Mouse (Mus musculus): ENCODE measurements around the gene Hlx. TPM values are rescaled to one million over a fixed set of nuclear protein-coding genes. Genes with fewer than 3 reads are reported as not detected.

Gene Hlx
- polyA plus RNA-seq, 1 experiment from 2014 or later: 9.7 TPM

GRCm38 (mm10) chr1:184734067-184734830 lies 1.8 kb upstream of the Hlx start:
- ATAC-seq (no peak), DNase-seq (peak; percentile 25)
- H3K4me2 ChIP-seq (ENCODE audit: low read depth, low read length): peak overlapping the region; percentile 78
- H3K4me1 ChIP-seq (ENCODE audit: insufficient read depth): peaks cover 4% of the 10 kb centered on the region; the same call in 1 of the 2 replicates
- H3K9me3 ChIP-seq (ENCODE audit: low read length): no peaks in the 10 kb centered on the region
- peak overlapping the region; percentile 73 for H3K27ac ChIP-seq (ENCODE audit: low read depth)
- H3K9ac ChIP-seq (replicated peaks): 0 out of 2 replicates have a peak overlapping the region, but pooled peaks have one; percentile 0
- H3K36me3 ChIP-seq (replicated peaks; ENCODE audit: insufficient read depth, low read length): no peaks in the 10 kb centered on the region; the same call in 1 of the 2 replicates
- peak overlapping the region; percentile 72 for H3K4me3 ChIP-seq (ENCODE audit: low read depth, low read length)
- peaks cover 63% of the 10 kb centered on the region for H3K27me3 ChIP-seq (ENCODE audit: insufficient read depth, low read length)
- under 1% methylated on average over 27 of the region's 27 CpGs for WGBS (ENCODE audit: insufficient replicate concordance)
- TF ChIP-seq EP300 (IDR thresholded peaks at IDR 0.05; ENCODE audit: low read depth) (no peak; the same call in 1 of the 2 replicates), CTCF (IDR thresholded peaks at IDR 0.05; ENCODE audit: low read depth) (0 out of 2 replicates have a peak, but pooled peaks have one; percentile 2)

GRCm38 (mm10) chr1:184733300-184734066 lies 1.1 kb upstream of the Hlx start:
- Histone ChIP-seq H3K4me3 (ENCODE audit: low read depth, low read length) (peak overlapping the region; percentile 72), H3K9ac (replicated peaks) (peak overlapping the region; percentile 54), H3K4me1 (ENCODE audit: insufficient read depth) (peaks cover 4% of the 10 kb centered on the region; the same call in 1 of the 2 replicates), H3K27ac (ENCODE audit: low read depth) (peak overlapping the region; percentile 73), H3K4me2 (ENCODE audit: low read depth, low read length) (peak overlapping the region; percentile 78), H3K9me3 (ENCODE audit: low read length) (no peaks in the 10 kb centered on the region), H3K36me3 (replicated peaks; ENCODE audit: insufficient read depth, low read length) (no peaks in the 10 kb centered on the region; the same call in 1 of the 2 replicates), H3K27me3 (ENCODE audit: insufficient read depth, low read length) (peaks cover 59% of the 10 kb centered on the region)
- WGBS (ENCODE audit: insufficient replicate concordance): 2% methylated on average over 28 of the region's 28 CpGs
- no peak for ATAC-seq
- DNase-seq: peak; percentile 52
- TF ChIP-seq CTCF (IDR thresholded peaks at IDR 0.05; ENCODE audit: low read depth) (no peak), EP300 (IDR thresholded peaks at IDR 0.05; ENCODE audit: low read depth) (no peak; the same call in 1 of the 2 replicates)

GRCm38 (mm10) chr1:184731644-184732545 lies 524 bp downstream of the Hlx start:
- Histone ChIP-seq H3K4me3 (ENCODE audit: low read depth, low read length) (peak overlapping the region; percentile 72), H3K9me3 (ENCODE audit: low read length) (no peaks in the 10 kb centered on the region), H3K9ac (replicated peaks) (peak overlapping the region; percentile 81), H3K27me3 (ENCODE audit: insufficient read depth, low read length) (peaks cover 66% of the 10 kb centered on the region), H3K27ac (ENCODE audit: low read depth) (peak overlapping the region; percentile 93), H3K4me2 (ENCODE audit: low read depth, low read length) (peak overlapping the region; percentile 78), H3K4me1 (ENCODE audit: insufficient read depth) (peaks cover 12% of the 10 kb centered on the region; the same call in 1 of the 2 replicates), H3K36me3 (replicated peaks; ENCODE audit: insufficient read depth, low read length) (peaks cover 4% of the 10 kb centered on the region; the same call in 1 of the 2 replicates)
- 4% methylated on average over 84 of the region's 85 CpGs for WGBS (ENCODE audit: insufficient replicate concordance)
- ATAC-seq (peak; percentile 26), DNase-seq (peak; percentile 53)
- TF ChIP-seq EP300 (IDR thresholded peaks at IDR 0.05; ENCODE audit: low read depth) (no peak), CTCF (IDR thresholded peaks at IDR 0.05; ENCODE audit: low read depth) (no peak)

- WGBS (ENCODE audit: insufficient replicate concordance): 14% methylated on average over 18 of the region's 18 CpGs
- Histone ChIP-seq H3K4me1 (ENCODE audit: insufficient read depth) (peaks cover 12% of the 10 kb centered on the region; the same call in 1 of the 2 replicates), H3K4me2 (ENCODE audit: low read depth, low read length) (peak overlapping the region; percentile 78), H3K9ac (replicated peaks) (peak overlapping the region; percentile 81), H3K27ac (ENCODE audit: low read depth) (peak overlapping the region; percentile 93), H3K36me3 (replicated peaks; ENCODE audit: insufficient read depth, low read length) (peaks cover 4% of the 10 kb centered on the region; the same call in 1 of the 2 replicates), H3K4me3 (ENCODE audit: low read depth, low read length) (peak overlapping the region; percentile 72), H3K9me3 (ENCODE audit: low read length) (no peaks in the 10 kb centered on the region), H3K27me3 (ENCODE audit: insufficient read depth, low read length) (peaks cover 73% of the 10 kb centered on the region)
- no peak for ATAC-seq
- TF ChIP-seq CTCF (IDR thresholded peaks at IDR 0.05; ENCODE audit: low read depth) (no peak), EP300 (IDR thresholded peaks at IDR 0.05; ENCODE audit: low read depth) (no peak)
- no peak for DNase-seq
Measured at GRCm38 (mm10) chr1:184731091-184731640, 1.3 kb downstream of the Hlx start.

GRCm38 (mm10) chr1:184730453-184731013 lies 1.9 kb downstream of the Hlx start:
- peaks cover 73% of the 10 kb centered on the region for H3K27me3 ChIP-seq (ENCODE audit: insufficient read depth, low read length)
- H3K4me1 ChIP-seq (ENCODE audit: insufficient read depth): peaks cover 12% of the 10 kb centered on the region; the same call in 1 of the 2 replicates
- H3K4me2 ChIP-seq (ENCODE audit: low read depth, low read length): peak overlapping the region; percentile 78
- ATAC-seq (no peak), DNase-seq (no peak)
- peak overlapping the region; percentile 81 for H3K9ac ChIP-seq (replicated peaks)
- peaks cover 4% of the 10 kb centered on the region; the same call in 1 of the 2 replicates for H3K36me3 ChIP-seq (replicated peaks; ENCODE audit: insufficient read depth, low read length)
- no peaks in the 10 kb centered on the region for H3K9me3 ChIP-seq (ENCODE audit: low read length)
- H3K4me3 ChIP-seq (ENCODE audit: low read depth, low read length): peak overlapping the region; percentile 72
- WGBS (ENCODE audit: insufficient replicate concordance): 30% methylated on average over 12 of the region's 12 CpGs
- TF ChIP-seq CTCF (IDR thresholded peaks at IDR 0.05; ENCODE audit: low read depth): no peak
- TF ChIP-seq EP300 (IDR thresholded peaks at IDR 0.05; ENCODE audit: low read depth): no peak
- peak overlapping the region; percentile 93; the same call in 1 of the 2 replicates for H3K27ac ChIP-seq (ENCODE audit: low read depth)
